Mouse (Mus musculus): ENCODE measurements around the gene Uqcrc1. TPM values are rescaled to one million over a fixed set of nuclear protein-coding genes. Genes with fewer than 3 reads are reported as not detected.

Uqcrc1 gene
- polyA plus RNA-seq (2017; shearing (Covaris generic)): 100 to 1,000 TPM; 280 to 352 TPM

DNA sequence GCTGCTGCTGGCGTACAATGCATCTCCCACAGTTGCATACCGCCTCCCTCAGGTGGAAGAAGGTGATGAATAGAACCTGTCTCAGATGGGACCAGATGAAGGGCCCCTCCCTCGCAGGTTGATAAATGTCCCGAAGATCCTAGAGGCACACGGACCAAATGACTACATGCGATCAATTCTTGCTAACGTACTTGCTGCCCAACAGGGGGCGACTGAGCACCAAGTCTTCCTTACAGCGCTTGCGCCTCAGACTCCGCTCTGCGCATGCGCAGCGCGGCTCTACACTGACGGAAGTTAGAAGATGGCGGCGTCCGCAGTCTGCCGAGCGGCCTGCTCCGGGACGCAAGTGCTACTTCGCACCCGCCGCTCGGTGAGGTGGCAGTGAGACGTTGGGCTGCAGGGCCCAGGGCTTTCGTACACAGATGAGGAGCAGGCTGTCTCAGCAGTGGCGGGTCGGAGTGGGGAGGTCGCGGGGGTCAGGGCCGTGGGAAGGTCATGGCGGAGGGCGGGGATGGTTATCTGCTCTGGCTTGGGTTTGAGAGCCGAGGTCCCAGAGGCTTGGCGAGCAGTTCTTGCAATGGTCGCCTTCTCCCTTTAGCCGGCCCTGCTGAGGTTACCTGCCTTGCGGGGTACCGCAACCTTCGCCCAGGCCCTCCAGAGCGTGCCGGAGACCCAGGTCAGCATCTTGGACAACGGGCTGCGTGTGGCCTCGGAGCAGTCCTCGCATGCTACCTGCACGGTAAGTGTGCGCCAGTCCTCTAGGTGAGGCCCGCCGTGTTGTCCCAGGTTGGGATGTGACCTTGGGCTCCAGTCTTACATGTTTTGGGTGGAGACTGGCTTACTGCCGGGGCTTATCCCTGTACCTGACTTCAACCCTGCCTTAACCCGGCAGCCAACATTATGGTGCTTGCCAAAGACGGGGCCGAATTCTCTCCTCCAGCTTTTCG is at the start of gene Uqcrc1:
TSS of gene Uqcrc1 (plus strand) at position 216 of the 947 bp plus-strand sequence.

GRCm38 (mm10) chr9:108914491-108914890 is 21.9 kb upstream of the Uqcrc1 start, which contains the start of gene Tmem89:
Gene Tmem89, plus strand, starts transcription at chr9:108914619.

GRCm38 (mm10) chr9:108953081-108953636 is 16.7 kb downstream of the Uqcrc1 start, which contains the start of gene Col7a1:
Gene Col7a1, plus strand, starts transcription at chr9:108953586.

DNA sequence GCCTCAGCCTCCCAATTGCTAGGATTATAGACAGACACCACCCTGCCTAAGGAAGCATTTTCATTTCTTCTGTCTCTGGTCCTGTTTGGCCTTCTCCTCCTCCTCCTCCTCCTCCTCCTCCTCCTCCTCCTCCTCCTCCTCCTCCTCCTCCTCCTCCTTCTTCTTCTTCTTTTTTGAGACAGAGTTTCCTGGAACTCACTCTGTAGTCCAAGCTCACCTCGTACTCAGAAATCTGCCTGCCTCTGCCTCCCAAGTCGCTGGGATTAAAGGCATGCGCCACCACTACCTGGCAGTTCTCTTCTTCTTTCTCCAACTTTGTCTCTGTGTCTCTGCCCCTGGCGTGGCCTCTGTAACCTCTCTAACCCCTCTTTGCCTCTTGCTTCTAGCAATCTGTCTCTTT is 49.3 kb downstream of the Uqcrc1 start, which contains the start of gene Ucn2:
TSS of gene Ucn2 (plus strand) at position 301 of the 400 bp plus-strand sequence.

GRCm38 (mm10) chr9:108991428-108992084 is 55.1 kb downstream of the Uqcrc1 start, which contains the start of gene Pfkfb4:
Gene Pfkfb4, plus strand, starts transcription at chr9:108991778.

Other genes with a start within 250 kb of the Uqcrc1 start
- gene Prkar2a, start 247.3 kb upstream of the Uqcrc1 start, polyA plus RNA-seq (2017; shearing (Covaris generic)): 10 to 100 TPM; 11.9 to 32.9 TPM
- 10 to 100 TPM; 13.1 to 13.8 TPM for gene Ip6k2, start 152.8 kb upstream of the Uqcrc1 start, polyA plus RNA-seq (2017; shearing (Covaris generic))
- gene Nckipsd, start 128.3 kb upstream of the Uqcrc1 start, polyA plus RNA-seq (2017; shearing (Covaris generic)): 10 to 100 TPM; 15.6 to 21.2 TPM
- under 1 TPM; 0.04 to 0.64 TPM for gene Celsr3, start 110.3 kb upstream of the Uqcrc1 start, polyA plus RNA-seq (2017; shearing (Covaris generic))
- gene Slc26a6, start 83.3 kb upstream of the Uqcrc1 start, polyA plus RNA-seq (2017; shearing (Covaris generic)): 10 to 100 TPM; 14.3 to 22.6 TPM
- not detected for gene Tmem89, start 22.0 kb upstream of the Uqcrc1 start, polyA plus RNA-seq (2017; shearing (Covaris generic))
- 1 to 10 TPM in 1 of 2 experiments, under 1 TPM in 1; 0.57 to 5.2 TPM for gene Col7a1, start 17.0 kb downstream of the Uqcrc1 start, polyA plus RNA-seq (2017; shearing (Covaris generic))
- gene Ucn2, start 49.4 kb downstream of the Uqcrc1 start, polyA plus RNA-seq (2017; shearing (Covaris generic)): not detected
- 1 to 10 TPM; 5.4 to 8.1 TPM for gene Pfkfb4, start 55.1 kb downstream of the Uqcrc1 start, polyA plus RNA-seq (2017; shearing (Covaris generic))
- 1,000 to 10,000 TPM; 3,949 to 4,230 TPM for gene Shisa5, start 101.9 kb downstream of the Uqcrc1 start, polyA plus RNA-seq (2017; shearing (Covaris generic))
- gene Trex1, start 123.1 kb downstream of the Uqcrc1 start, polyA plus RNA-seq (2017; shearing (Covaris generic)): 100 to 1,000 TPM in 1 of 2 experiments, 10 to 100 TPM in 1; 75.8 to 103 TPM
- gene Atrip, start 137.5 kb downstream of the Uqcrc1 start, polyA plus RNA-seq (2017; shearing (Covaris generic)): 10 to 100 TPM; 20.3 to 33.3 TPM
- gene Ccdc51, start 145.9 kb downstream of the Uqcrc1 start, polyA plus RNA-seq (2017; shearing (Covaris generic)): 10 to 100 TPM; 14.1 to 15.8 TPM
- gene Tma7, start 146.0 kb downstream of the Uqcrc1 start, polyA plus RNA-seq (2017; shearing (Covaris generic)): 100 to 1,000 TPM; 511 TPM
- gene Plxnb1, start 158.8 kb downstream of the Uqcrc1 start, polyA plus RNA-seq (2017; shearing (Covaris generic)): 1 to 10 TPM; 4.4 to 5.4 TPM
- gene Fbxw21, start 225.4 kb downstream of the Uqcrc1 start, polyA plus RNA-seq (2017; shearing (Covaris generic)): under 1 TPM; 0.40 to 0.59 TPM